Mouse (Mus musculus): Measurements from ENCODE around the gene Pcyt1a. TPM values are rescaled to one million over a fixed set of nuclear protein-coding genes. Genes with fewer than 3 reads are reported as not detected.
A peak's percentile ranks its signal among the peaks of the same experiment; 100 is the strongest.

The Pcyt1a gene
- total RNA-seq, 2 experiments from 2014 or later: 32.6 to 33.7 TPM

- Histone ChIP-seq H3K4me3 (peak overlapping the region; percentile 42), H3K27ac (peak overlapping the region; percentile 80)
- TF ChIP-seq CTCF (conservative IDR thresholded peaks at IDR 0.05): peak; percentile 98
- DNase-seq (ENCODE audit: low spot score in 2 of 2): peak; percentile 79 to 92
Measured at GRCm38 (mm10) chr16:32499430-32500037, 68.8 kb downstream of the Pcyt1a start.

GRCm38 (mm10) chr16:32501459-32501858, 70.7 kb downstream of the Pcyt1a start:
- H3K4me3 ChIP-seq: no peak overlapping the region
- no peak overlapping the region for H3K27ac ChIP-seq
- DNase-seq (ENCODE audit: low spot score in 2 of 2): no peak
- no peak for TF ChIP-seq CTCF (conservative IDR thresholded peaks at IDR 0.05)

GRCm38 (mm10) chr16:32502621-32503335, 72.1 kb downstream of the Pcyt1a start:
- Histone ChIP-seq H3K27ac (no peak overlapping the region), H3K4me3 (no peak overlapping the region)
- TF ChIP-seq CTCF (conservative IDR thresholded peaks at IDR 0.05): no peak
- DNase-seq (ENCODE audit: low spot score in 2 of 2): no peak

- no peak for TF ChIP-seq CTCF (conservative IDR thresholded peaks at IDR 0.05)
- no peak overlapping the region for H3K4me3 ChIP-seq
- DNase-seq (ENCODE audit: low spot score in 2 of 2): no peak
- H3K27ac ChIP-seq: no peak overlapping the region
Measured at GRCm38 (mm10) chr16:32503633-32504032, 72.9 kb downstream of the Pcyt1a start.

GRCm38 (mm10) chr16:32506298-32506697, 75.6 kb downstream of the Pcyt1a start:
- Histone ChIP-seq H3K4me3 (no peak overlapping the region), H3K27ac (no peak overlapping the region)
- TF ChIP-seq CTCF (conservative IDR thresholded peaks at IDR 0.05): no peak
- DNase-seq (ENCODE audit: low spot score in 2 of 2): no peak

- no peak for DNase-seq (ENCODE audit: low spot score in 2 of 2)
- no peak overlapping the region for H3K4me3 ChIP-seq
- H3K27ac ChIP-seq: no peak overlapping the region
- no peak for TF ChIP-seq CTCF (conservative IDR thresholded peaks at IDR 0.05)
Measured at GRCm38 (mm10) chr16:32506868-32507267, 76.1 kb downstream of the Pcyt1a start.

GRCm38 (mm10) chr16:32507407-32507806, 76.7 kb downstream of the Pcyt1a start:
- Histone ChIP-seq H3K4me3 (no peak overlapping the region), H3K27ac (no peak overlapping the region)
- peak; percentile 98 for TF ChIP-seq CTCF (conservative IDR thresholded peaks at IDR 0.05)
- DNase-seq (ENCODE audit: low spot score in 2 of 2): peak; percentile 41 to 76

GRCm38 (mm10) chr16:32508035-32508434, 77.3 kb downstream of the Pcyt1a start:
- DNase-seq (ENCODE audit: low spot score in 2 of 2): no peak
- no peak overlapping the region for H3K4me3 ChIP-seq
- TF ChIP-seq CTCF (conservative IDR thresholded peaks at IDR 0.05): no peak
- no peak overlapping the region for H3K27ac ChIP-seq

GRCm38 (mm10) chr16:32508506-32509065, 77.9 kb downstream of the Pcyt1a start:
- DNase-seq (ENCODE audit: low spot score in 2 of 2): no peak
- Histone ChIP-seq H3K27ac (no peak overlapping the region), H3K4me3 (no peak overlapping the region)
- TF ChIP-seq CTCF (conservative IDR thresholded peaks at IDR 0.05): no peak

- DNase-seq (ENCODE audit: low spot score in 2 of 2): no peak
- TF ChIP-seq CTCF (conservative IDR thresholded peaks at IDR 0.05): 0 out of 2 replicates have a peak, but pooled peaks have one; percentile 23
- H3K27ac ChIP-seq: peak overlapping the region; percentile 46; the same call in 1 of the 2 replicates
Measured at GRCm38 (mm10) chr16:32509066-32509942, 78.6 kb downstream of the Pcyt1a start.

GRCm38 (mm10) chr16:32510399-32511337, 79.9 kb downstream of the Pcyt1a start:
- no peak for DNase-seq (ENCODE audit: low spot score in 2 of 2)
- no peak overlapping the region for H3K4me3 ChIP-seq
- peak overlapping the region; percentile 46; the same call in 1 of the 2 replicates for H3K27ac ChIP-seq
- no peak for TF ChIP-seq CTCF (conservative IDR thresholded peaks at IDR 0.05)

More at GRCm38 (mm10) chr16:32509066-32509942, 78.6 kb downstream of the Pcyt1a start:
- H3K4me3 ChIP-seq: no peak overlapping the region

GRCm38 (mm10) chr16:32511338-32511734, 80.6 kb downstream of the Pcyt1a start:
- DNase-seq (ENCODE audit: low spot score in 2 of 2): no peak
- Histone ChIP-seq H3K4me3 (no peak overlapping the region), H3K27ac (peak overlapping the region; percentile 24; the same call in 1 of the 2 replicates)
- no peak for TF ChIP-seq CTCF (conservative IDR thresholded peaks at IDR 0.05)

Measured in layer of hippocampus, adult 2 months (tissue).